Mouse (Mus musculus): Measurements from ENCODE around the gene Cep57l1. TPM values are rescaled to one million over a fixed set of nuclear protein-coding genes. Genes with fewer than 3 reads are reported as not detected.

The Cep57l1 gene
- polyA plus RNA-seq, 1 experiment from 2014 or later: 22.8 TPM

DNA sequence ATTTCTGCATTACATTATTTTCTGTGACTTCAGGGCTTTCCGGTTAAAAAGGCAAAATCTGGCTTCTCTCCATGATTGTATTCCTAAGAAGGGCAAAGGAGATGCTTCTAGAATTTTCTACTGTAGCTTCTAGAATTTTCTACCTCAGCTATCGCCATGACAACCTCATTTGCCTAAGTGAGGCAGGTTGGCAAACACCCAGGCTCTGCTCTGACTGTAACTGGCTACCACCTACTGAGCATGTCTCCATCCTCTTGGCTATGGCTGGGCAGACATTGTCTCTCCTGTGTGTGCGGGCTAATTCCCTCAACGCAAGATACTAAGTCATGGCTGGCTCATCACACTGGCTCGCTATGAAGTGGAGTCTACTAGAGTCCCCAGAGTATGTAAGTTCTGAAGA, 63.1 kb downstream of the Cep57l1 start:
- Histone ChIP-seq H3K4me1 (ENCODE audit: control insufficient read depth, insufficient read depth, low read length) (no peaks in the 10 kb centered on the region), H3K4me2 (replicated peaks; ENCODE audit: low read depth, low read length) (no peak overlapping the region), H3K9ac (replicated peaks; ENCODE audit: low read depth, low read length) (no peak overlapping the region), H3K9me3 (ENCODE audit: control insufficient read depth, low read depth, low read length) (no peaks in the 10 kb centered on the region), H3K4me3 (ENCODE audit: low read depth, low read length) (no peak overlapping the region), H3K27ac (ENCODE audit: low read length) (no peak overlapping the region), H3K36me3 (ENCODE audit: control insufficient read depth, insufficient read depth, low read length) (0 out of 2 replicates have a peak, but pooled peaks cover 2% of the 10 kb centered on the region), H3K27me3 (ENCODE audit: control insufficient read depth, insufficient read depth, low read length) (no peaks in the 10 kb centered on the region)
- no peak for ATAC-seq (ENCODE audit: insufficient number of reproducible peaks, insufficient read depth, low FRiP score, low read depth)
- WGBS: 87% methylated on average over 5 of the region's 5 CpGs

DNA sequence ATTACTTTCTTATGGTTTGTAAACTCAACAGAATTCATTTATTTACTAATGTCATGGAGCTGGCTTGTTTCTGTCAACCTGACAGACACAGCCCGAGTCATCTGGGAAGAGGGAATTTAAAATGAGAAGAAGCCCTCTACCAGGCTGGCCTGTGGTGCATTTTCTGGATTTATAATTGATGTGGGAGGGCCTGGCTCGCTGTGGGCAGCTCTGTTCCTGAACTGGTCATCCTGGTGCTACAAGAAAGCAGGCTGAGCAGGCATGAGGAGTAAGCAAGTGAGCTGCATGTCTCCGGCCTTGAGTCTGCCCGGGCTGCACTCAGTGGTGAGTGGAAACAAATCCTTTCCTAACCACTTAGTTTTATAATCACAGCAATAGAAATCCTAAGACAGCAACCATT, 65.7 kb downstream of the Cep57l1 start:
- Histone ChIP-seq H3K27me3 (ENCODE audit: control insufficient read depth, insufficient read depth, low read length) (no peaks in the 10 kb centered on the region), H3K27ac (ENCODE audit: low read length) (no peak overlapping the region), H3K9ac (replicated peaks; ENCODE audit: low read depth, low read length) (no peak overlapping the region), H3K36me3 (ENCODE audit: control insufficient read depth, insufficient read depth, low read length) (0 out of 2 replicates have a peak, but pooled peaks cover 2% of the 10 kb centered on the region), H3K9me3 (ENCODE audit: control insufficient read depth, low read depth, low read length) (no peaks in the 10 kb centered on the region), H3K4me2 (replicated peaks; ENCODE audit: low read depth, low read length) (no peak overlapping the region), H3K4me3 (ENCODE audit: low read depth, low read length) (no peak overlapping the region), H3K4me1 (ENCODE audit: control insufficient read depth, insufficient read depth, low read length) (no peaks in the 10 kb centered on the region)
- ATAC-seq (ENCODE audit: insufficient number of reproducible peaks, insufficient read depth, low FRiP score, low read depth): no peak
- 68% methylated on average over 4 of the region's 4 CpGs for WGBS

DNA sequence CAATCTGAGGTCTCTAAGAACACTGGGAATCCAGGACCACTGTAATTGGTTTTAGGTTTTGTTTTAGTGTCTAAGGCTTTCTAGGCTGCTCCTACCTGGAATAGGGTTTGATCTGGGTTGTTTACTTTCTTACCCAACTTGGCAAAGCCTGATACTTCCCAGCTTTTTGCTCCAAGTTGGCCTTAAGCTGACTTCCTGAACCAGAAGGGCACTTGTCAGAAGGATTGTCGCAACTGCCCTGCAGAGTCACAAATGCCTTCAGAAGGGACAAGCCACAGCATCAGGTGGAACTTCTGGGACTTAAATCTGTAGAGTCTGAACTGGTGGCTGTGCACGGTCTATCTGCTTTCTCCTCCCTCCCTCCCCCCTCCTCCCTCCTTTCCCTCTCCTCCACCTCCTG, 69.5 kb downstream of the Cep57l1 start:
- 0 out of 2 replicates have a peak, but pooled peaks cover 2% of the 10 kb centered on the region for H3K36me3 ChIP-seq (ENCODE audit: control insufficient read depth, insufficient read depth, low read length)

DNA sequence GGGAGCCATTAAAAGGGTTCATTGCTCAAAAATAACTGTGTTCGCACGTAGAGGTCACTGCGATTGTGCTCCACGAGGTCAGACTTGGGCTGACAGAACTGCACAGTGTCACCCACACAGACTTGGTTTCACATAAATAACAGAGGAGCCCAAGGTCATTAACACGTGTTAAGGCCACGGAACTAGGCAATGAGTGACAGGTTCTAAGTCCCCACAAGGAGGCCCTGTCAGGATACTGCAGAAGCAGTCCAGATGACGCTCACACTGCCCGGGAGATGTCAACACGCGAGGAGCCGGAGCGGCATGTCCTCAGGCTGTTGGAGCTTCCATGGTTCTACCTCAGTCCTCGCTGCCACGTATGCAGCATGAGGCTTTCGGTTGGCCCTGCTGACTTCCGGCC, 72.4 kb downstream of the Cep57l1 start:
- H3K36me3 ChIP-seq (ENCODE audit: control insufficient read depth, insufficient read depth, low read length): no peaks in the 10 kb centered on the region
- no peak overlapping the region for H3K4me2 ChIP-seq (replicated peaks; ENCODE audit: low read depth, low read length)
- 87% methylated on average over 16 of the region's 16 CpGs for WGBS
- H3K27me3 ChIP-seq (ENCODE audit: control insufficient read depth, insufficient read depth, low read length): no peaks in the 10 kb centered on the region
- no peaks in the 10 kb centered on the region for H3K9me3 ChIP-seq (ENCODE audit: control insufficient read depth, low read depth, low read length)
- H3K9ac ChIP-seq (replicated peaks; ENCODE audit: low read depth, low read length): no peak overlapping the region
- H3K27ac ChIP-seq (ENCODE audit: low read length): no peak overlapping the region
- no peak for ATAC-seq (ENCODE audit: insufficient number of reproducible peaks, insufficient read depth, low FRiP score, low read depth)
- H3K4me3 ChIP-seq (ENCODE audit: low read depth, low read length): no peak overlapping the region
- no peaks in the 10 kb centered on the region for H3K4me1 ChIP-seq (ENCODE audit: control insufficient read depth, insufficient read depth, low read length)

More for the DNA sequence above, 69.5 kb downstream of the Cep57l1 start:
- no peak overlapping the region for H3K27ac ChIP-seq (ENCODE audit: low read length)
- H3K4me3 ChIP-seq (ENCODE audit: low read depth, low read length): no peak overlapping the region
- H3K4me1 ChIP-seq (ENCODE audit: control insufficient read depth, insufficient read depth, low read length): no peaks in the 10 kb centered on the region
- ATAC-seq (ENCODE audit: insufficient number of reproducible peaks, insufficient read depth, low FRiP score, low read depth): no peak
- H3K9me3 ChIP-seq (ENCODE audit: control insufficient read depth, low read depth, low read length): no peaks in the 10 kb centered on the region
- H3K27me3 ChIP-seq (ENCODE audit: control insufficient read depth, insufficient read depth, low read length): no peaks in the 10 kb centered on the region
- WGBS: 81% methylated on average over 2 of the region's 2 CpGs
- no peak overlapping the region for H3K4me2 ChIP-seq (replicated peaks; ENCODE audit: low read depth, low read length)
- H3K9ac ChIP-seq (replicated peaks; ENCODE audit: low read depth, low read length): no peak overlapping the region

DNA sequence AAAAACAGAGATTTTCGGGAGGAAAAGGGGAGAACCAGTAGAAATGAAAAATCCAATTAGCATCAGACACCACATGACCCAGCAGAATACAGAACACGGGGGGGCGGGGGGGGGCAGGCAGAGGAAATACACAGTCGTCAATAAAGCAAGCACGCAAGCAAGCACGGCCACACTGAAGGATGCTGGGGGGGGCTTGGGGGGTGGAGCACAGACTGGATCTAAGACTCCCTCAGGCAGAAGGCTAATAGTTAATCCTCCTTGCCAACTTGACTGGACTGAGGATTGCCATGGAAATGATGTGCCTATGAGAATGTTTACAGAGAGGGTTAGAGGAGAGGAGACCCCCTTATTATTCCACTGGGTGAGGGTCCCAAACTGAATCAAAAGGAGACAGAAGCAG, 74.3 kb downstream of the Cep57l1 start:
- no peaks in the 10 kb centered on the region for H3K4me1 ChIP-seq (ENCODE audit: control insufficient read depth, insufficient read depth, low read length)
- no peaks in the 10 kb centered on the region for H3K9me3 ChIP-seq (ENCODE audit: control insufficient read depth, low read depth, low read length)
- ATAC-seq (ENCODE audit: insufficient number of reproducible peaks, insufficient read depth, low FRiP score, low read depth): no peak
- no peak overlapping the region for H3K4me3 ChIP-seq (ENCODE audit: low read depth, low read length)
- no peaks in the 10 kb centered on the region for H3K27me3 ChIP-seq (ENCODE audit: control insufficient read depth, insufficient read depth, low read length)
- H3K36me3 ChIP-seq (ENCODE audit: control insufficient read depth, insufficient read depth, low read length): peaks cover 2% of the 10 kb centered on the region; the same call in 1 of the 2 replicates
- WGBS: 70% methylated on average over 6 of the region's 6 CpGs
- H3K9ac ChIP-seq (replicated peaks; ENCODE audit: low read depth, low read length): no peak overlapping the region
- H3K4me2 ChIP-seq (replicated peaks; ENCODE audit: low read depth, low read length): no peak overlapping the region
- no peak overlapping the region for H3K27ac ChIP-seq (ENCODE audit: low read length)

GRCm38 (mm10) chr10:41733214-41733613, 76.5 kb downstream of the Cep57l1 start:
- 97% methylated on average over 3 of the region's 3 CpGs for WGBS
- Histone ChIP-seq H3K4me1 (ENCODE audit: control insufficient read depth, insufficient read depth, low read length) (no peaks in the 10 kb centered on the region), H3K27ac (ENCODE audit: low read length) (no peak overlapping the region), H3K27me3 (ENCODE audit: control insufficient read depth, insufficient read depth, low read length) (no peaks in the 10 kb centered on the region), H3K36me3 (ENCODE audit: control insufficient read depth, insufficient read depth, low read length) (peaks cover 2% of the 10 kb centered on the region; the same call in 1 of the 2 replicates), H3K4me2 (replicated peaks; ENCODE audit: low read depth, low read length) (no peak overlapping the region), H3K4me3 (ENCODE audit: low read depth, low read length) (no peak overlapping the region), H3K9me3 (ENCODE audit: control insufficient read depth, low read depth, low read length) (no peaks in the 10 kb centered on the region), H3K9ac (replicated peaks; ENCODE audit: low read depth, low read length) (no peak overlapping the region)
- ATAC-seq (ENCODE audit: insufficient number of reproducible peaks, insufficient read depth, low FRiP score, low read depth): no peak

- 81% methylated on average over 4 of the region's 4 CpGs for WGBS
- Histone ChIP-seq H3K27me3 (ENCODE audit: control insufficient read depth, insufficient read depth, low read length) (no peaks in the 10 kb centered on the region), H3K4me2 (replicated peaks; ENCODE audit: low read depth, low read length) (no peak overlapping the region), H3K9me3 (ENCODE audit: control insufficient read depth, low read depth, low read length) (no peaks in the 10 kb centered on the region), H3K9ac (replicated peaks; ENCODE audit: low read depth, low read length) (no peak overlapping the region), H3K4me1 (ENCODE audit: control insufficient read depth, insufficient read depth, low read length) (no peaks in the 10 kb centered on the region), H3K4me3 (ENCODE audit: low read depth, low read length) (no peak overlapping the region), H3K27ac (ENCODE audit: low read length) (no peak overlapping the region), H3K36me3 (ENCODE audit: control insufficient read depth, insufficient read depth, low read length) (peaks cover 2% of the 10 kb centered on the region; the same call in 1 of the 2 replicates)
- ATAC-seq (ENCODE audit: insufficient number of reproducible peaks, insufficient read depth, low FRiP score, low read depth): no peak
These were observed 77.7 kb downstream of the Cep57l1 start for GRCm38 (mm10) chr10:41731932-41732331.

DNA sequence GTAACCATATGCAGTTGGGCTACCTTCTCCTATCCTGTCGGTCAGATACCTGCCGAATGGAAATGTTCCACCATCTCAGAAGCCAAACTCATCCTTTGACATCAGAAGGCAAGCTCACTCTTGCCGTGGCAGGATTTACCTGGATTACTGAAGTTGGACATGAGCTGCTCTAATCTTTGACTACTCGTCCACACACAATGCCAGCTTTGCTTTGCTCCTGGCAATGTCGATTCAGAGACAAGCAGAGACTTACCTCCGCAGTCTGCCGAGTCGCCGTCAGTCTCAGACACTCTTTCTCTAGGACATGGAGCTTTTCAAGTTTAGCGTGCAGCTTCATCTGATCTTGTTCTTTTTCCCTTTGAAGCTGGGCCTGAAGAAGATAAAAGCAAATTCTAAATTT, 78.9 kb downstream of the Cep57l1 start:
- 85% methylated on average over 10 of the region's 10 CpGs for WGBS

GRCm38 (mm10) chr10:41726215-41726614, 83.5 kb downstream of the Cep57l1 start:
- ATAC-seq (ENCODE audit: insufficient number of reproducible peaks, insufficient read depth, low FRiP score, low read depth): no peak
- 78% methylated on average over 9 of the region's 9 CpGs for WGBS

More for the DNA sequence above, 78.9 kb downstream of the Cep57l1 start:
- Histone ChIP-seq H3K9me3 (ENCODE audit: control insufficient read depth, low read depth, low read length) (no peaks in the 10 kb centered on the region), H3K4me1 (ENCODE audit: control insufficient read depth, insufficient read depth, low read length) (no peaks in the 10 kb centered on the region), H3K4me2 (replicated peaks; ENCODE audit: low read depth, low read length) (no peak overlapping the region), H3K27me3 (ENCODE audit: control insufficient read depth, insufficient read depth, low read length) (no peaks in the 10 kb centered on the region), H3K27ac (ENCODE audit: low read length) (no peak overlapping the region), H3K4me3 (ENCODE audit: low read depth, low read length) (no peak overlapping the region), H3K9ac (replicated peaks; ENCODE audit: low read depth, low read length) (no peak overlapping the region), H3K36me3 (ENCODE audit: control insufficient read depth, insufficient read depth, low read length) (peaks cover 2% of the 10 kb centered on the region; the same call in 1 of the 2 replicates)
- no peak for ATAC-seq (ENCODE audit: insufficient number of reproducible peaks, insufficient read depth, low FRiP score, low read depth)

More at GRCm38 (mm10) chr10:41726215-41726614, 83.5 kb downstream of the Cep57l1 start:
- Histone ChIP-seq H3K27me3 (ENCODE audit: control insufficient read depth, insufficient read depth, low read length) (no peaks in the 10 kb centered on the region), H3K4me2 (replicated peaks; ENCODE audit: low read depth, low read length) (no peak overlapping the region), H3K36me3 (ENCODE audit: control insufficient read depth, insufficient read depth, low read length) (peaks cover 2% of the 10 kb centered on the region; the same call in 1 of the 2 replicates), H3K27ac (ENCODE audit: low read length) (no peak overlapping the region), H3K4me1 (ENCODE audit: control insufficient read depth, insufficient read depth, low read length) (no peaks in the 10 kb centered on the region), H3K9ac (replicated peaks; ENCODE audit: low read depth, low read length) (no peak overlapping the region), H3K9me3 (ENCODE audit: control insufficient read depth, low read depth, low read length) (no peaks in the 10 kb centered on the region), H3K4me3 (ENCODE audit: low read depth, low read length) (no peak overlapping the region)
